In genomic region chr8:91186372-91186771, GRCm38 (mm10) we compare ENCODE assay signal across 28 mouse cellular contexts. TPM values are rescaled to one million over a fixed set of nuclear protein-coding genes. Genes with fewer than 3 reads are reported as not detected.
DNase-seq lines count a peak whose midpoint lies in the region; ATAC-seq and TF ChIP-seq lines count a peak whose summit lies in the region.
"Had no signal": no experiment of that assay in that cellular context is flagged by ENCODE, and none has a peak within 500 bp of the region (broad histone marks: within the 10 kb centered on the region; RNA-seq: fewer than 3 reads in every experiment).

No protein-coding gene starts in this region.

- no peak overlapping the region for H3K4me3 ChIP-seq in embryonic facial prominence, embryonic 14.5 days (ENCODE audit: low read depth, low read length)
- no peak overlapping the region for H3K4me3 ChIP-seq in embryonic facial prominence, embryonic 10.5 days
- no peak overlapping the region for H3K4me3 ChIP-seq in CH12.LX (replicated peaks in 1 of 3; ENCODE audit: low read depth in 2 of 3, low read length in 2 of 3, poor library complexity in 1 of 3)
- H3K4me3 ChIP-seq: forebrain, embryonic 15.5 days; hindbrain, embryonic 10.5 days; hindbrain, embryonic 15.5 days; kidney, embryonic 15.5 days; limb, embryonic 12.5 days; liver, embryonic 15.5 days; midbrain, embryonic 10.5 days; neural tube, embryonic 13.5 days had no signal

- H3K9me3 ChIP-seq in embryonic facial prominence, embryonic 14.5 days (ENCODE audit: control insufficient read depth, low read length): 0 out of 2 replicates have a peak, but pooled peaks cover 7% of the 10 kb centered on the region
- no peaks in the 10 kb centered on the region; the same call in 1 of the 2 replicates for H3K9me3 ChIP-seq in embryonic facial prominence, embryonic 10.5 days
- peaks cover 2% of the 10 kb centered on the region for H3K9me3 ChIP-seq in CH12.LX (replicated peaks; ENCODE audit: low read length)
- H3K9me3 ChIP-seq: forebrain, embryonic 15.5 days; G1E; hindbrain, embryonic 15.5 days; kidney, embryonic 15.5 days; limb, embryonic 12.5 days; liver, embryonic 15.5 days had no signal

- H3K4me2 ChIP-seq in embryonic facial prominence, embryonic 14.5 days (ENCODE audit: low read depth, low read length): no peak overlapping the region
- peak overlapping the region; percentile 26; the same call in 1 of the 2 replicates for H3K4me2 ChIP-seq in CH12.LX (ENCODE audit: insufficient read depth, low read depth, poor library complexity, severe bottlenecking)
- H3K4me2 ChIP-seq: forebrain, embryonic 15.5 days; hindbrain, embryonic 15.5 days; kidney, embryonic 15.5 days; limb, embryonic 12.5 days; liver, embryonic 15.5 days; lung, embryonic 14.5 days; neural tube, embryonic 13.5 days had no signal

- in situ Hi-C loops in CH12.LX (cut with MboI; ENCODE audit: low pct_ligation_motif_present, low pct_unique_long_range_greater_than_20kb, low sequenced_read_pairs): loop anchor here (25.0 kb wide), 1 partner anchor 1826 kb away; no protein-coding TSS in a partner anchor

- no peak overlapping the region for H3K9ac ChIP-seq in embryonic facial prominence, embryonic 14.5 days (ENCODE audit: low read depth, low read length)
- H3K9ac ChIP-seq in CH12.LX (ENCODE audit: insufficient read depth, low read depth): no peak overlapping the region
- H3K9ac ChIP-seq: forebrain, embryonic 15.5 days; hindbrain, embryonic 15.5 days; kidney, embryonic 15.5 days; limb, embryonic 12.5 days; liver, embryonic 15.5 days; lung, embryonic 14.5 days; neural tube, embryonic 13.5 days had no signal

- no peak for TF ChIP-seq CTCF in CH12.LX (conservative IDR thresholded peaks at IDR 0.05 in 1 of 2, IDR thresholded peaks at IDR 0.05 in 1 of 2; ENCODE audit: low read depth in 2 of 2, low read length in 2 of 2)

- ATAC-seq in embryonic facial prominence, embryonic 14.5 days (ENCODE audit: low read depth): peak; percentile 64; the same call in 1 of the 2 replicates
- no peak for ATAC-seq in megakaryocyte, adult 5-6 weeks (ENCODE audit: poor library complexity, severe bottlenecking)
- ATAC-seq in frontal cortex, adult (ENCODE audit: low TSS enrichment): no peak
- ATAC-seq: forebrain, embryonic 15.5 days; inflammation-experienced regulatory T-cells, adult 6 months; Patski had no signal

- no peaks in the 10 kb centered on the region; the same call in 1 of the 2 replicates for H3K27me3 ChIP-seq in embryonic facial prominence, embryonic 14.5 days (replicated peaks; ENCODE audit: control insufficient read depth, insufficient read depth, low read length)
- H3K27me3 ChIP-seq in embryonic facial prominence, embryonic 10.5 days (replicated peaks; ENCODE audit: low read depth, poor library complexity, severe bottlenecking): peaks cover 32% of the 10 kb centered on the region
- H3K27me3 ChIP-seq in CH12.LX (replicated peaks): peaks cover 9% of the 10 kb centered on the region

- DNase-seq in embryonic facial prominence, embryonic 14.5 days (ENCODE audit: low spot score): no peak
- DNase-seq in embryonic facial prominence, embryonic 10.5 days (ENCODE audit: low spot score): no peak
- DNase-seq in CH12.LX (ENCODE audit: extremely low read depth): peak; percentile 24
- DNase-seq in thymus, adult 18-20 months: peak; percentile 35 to 38
- DNase-seq in thymus, postnatal 25 days: peak; percentile 56
- no peak for DNase-seq in left cerebral cortex, adult 9 months (ENCODE audit: low spot score in 2 of 2)
- DNase-seq: adrenal gland, postnatal 14 days; cerebellum, adult 11-12 months; cerebellum, adult 9-11 months; heart, postnatal 14 days; kidney, adult 11 months; kidney, postnatal 25 days; lung, embryonic 14.5 days; lung, postnatal 14 days; right cerebral cortex, postnatal 14 days had no signal

- dilution Hi-C loops in CH12.LX (cut with MboI; ENCODE audit: extremely low pct_ligation_motif_present, extremely low pct_unique_long_range_greater_than_20kb, low sequenced_read_pairs): no loop called here

- TF ChIP-seq EP300 in CH12.LX (IDR thresholded peaks at IDR 0.05; ENCODE audit: low read length): no peak

- no peak for TF ChIP-seq RAD21 in CH12.LX (IDR thresholded peaks at IDR 0.05; ENCODE audit: low read depth, low read length)

- 57% methylated on average over 12 of the region's 12 CpGs for WGBS in embryonic facial prominence, embryonic 14.5 days
- 87% methylated on average over 12 of the region's 12 CpGs for WGBS in embryonic facial prominence, embryonic 10.5 days

- TF ChIP-seq POLR2A in CH12.LX (IDR thresholded peaks at IDR 0.05; ENCODE audit: low read depth, low read length): no peak

- H3K79me2 ChIP-seq in CH12.LX (replicated peaks; ENCODE audit: control insufficient read depth, extremely low read depth, insufficient read depth, poor library complexity, severe bottlenecking): no peaks in the 10 kb centered on the region

- no peaks in the 10 kb centered on the region for H3K36me3 ChIP-seq in embryonic facial prominence, embryonic 14.5 days (ENCODE audit: control insufficient read depth, insufficient read depth, low read length)
- no peaks in the 10 kb centered on the region for H3K36me3 ChIP-seq in embryonic facial prominence, embryonic 10.5 days (replicated peaks)
- H3K36me3 ChIP-seq in CH12.LX (replicated peaks in 1 of 2; ENCODE audit: control insufficient read depth in 1 of 2, insufficient read depth in 1 of 2, low read length in 1 of 2): no peaks in the 10 kb centered on the region
- H3K36me3 ChIP-seq: forebrain, embryonic 15.5 days; G1E; hindbrain, embryonic 10.5 days; hindbrain, embryonic 15.5 days; kidney, embryonic 15.5 days; limb, embryonic 12.5 days; liver, embryonic 15.5 days; midbrain, embryonic 10.5 days; neural tube, embryonic 13.5 days had no signal

- peaks cover 5% of the 10 kb centered on the region; the same call in 1 of the 2 replicates for H3K4me1 ChIP-seq in embryonic facial prominence, embryonic 14.5 days (ENCODE audit: control insufficient read depth, insufficient read depth, low read length)
- H3K4me1 ChIP-seq in embryonic facial prominence, embryonic 10.5 days: peaks cover 16% of the 10 kb centered on the region
- peaks cover 4 to 6% of the 10 kb centered on the region in 2 experiments for H3K4me1 ChIP-seq in CH12.LX (ENCODE audit: control insufficient read depth in 1 of 2, insufficient read depth in 2 of 2)
- H3K4me1 ChIP-seq: hindbrain, embryonic 15.5 days; liver, embryonic 15.5 days had no signal

- H3K27ac ChIP-seq in embryonic facial prominence, embryonic 14.5 days (replicated peaks; ENCODE audit: low read depth, low read length): no peak overlapping the region
- no peak overlapping the region for H3K27ac ChIP-seq in embryonic facial prominence, embryonic 10.5 days (replicated peaks)
- H3K27ac ChIP-seq in CH12.LX (ENCODE audit: insufficient read depth, low read depth): no peak overlapping the region
- H3K27ac ChIP-seq: forebrain, embryonic 15.5 days; hindbrain, embryonic 10.5 days; hindbrain, embryonic 15.5 days; kidney, embryonic 15.5 days; limb, embryonic 12.5 days; liver, embryonic 15.5 days; midbrain, embryonic 10.5 days; neural tube, embryonic 13.5 days had no signal

TF ChIP-seq in CH12.LX, 34 proteins besides CTCF, POLR2A, EP300 and RAD21:
- TF ChIP-seq ZNF384 (IDR thresholded peaks at IDR 0.05; ENCODE audit: low read depth, low read length) (peak; percentile 88), E2F4 (IDR thresholded peaks at IDR 0.05; ENCODE audit: insufficient replicate concordance, low read depth, low read length) (no peak)

RNA-seq across cellular contexts. Expression of gene Aktip, which starts 13.4 kb away (rescaled TPM):
- 57.3 and 58.5 TPM in 2 replicates for polyA plus RNA-seq in embryonic facial prominence, embryonic 14.5 days (2014; fragmentation: Nextera tagmentation; extraction: Ambion mirVana)
- 54.3 and 60.0 TPM in 2 replicates for polyA plus RNA-seq in embryonic facial prominence, embryonic 10.5 days (2016; fragmentation: Nextera tagmentation; extraction: Ambion mirVana)
- total RNA-seq in CH12.LX (2012; rRNA removed) (8.5 and 9.3 TPM in 2 replicates), CH12.LX (2014; rRNA removed) (13.3 and 13.6 TPM in 2 replicates)
- polyA plus RNA-seq in CH12.LX (2012; ENCODE audit: insufficient read length, low read depth): 9.7 and 13.4 TPM in 2 replicates
- 10.8 and 11.3 TPM in 2 replicates for total RNA-seq in megakaryocyte, adult 5-6 weeks (2015)
- total RNA-seq in megakaryocyte, adult 5-6 weeks (2017): 14.1 and 15.0 TPM in 2 replicates

Comparison
In these comparisons a context has a peak if more than half of its experiments do, and no peak if none do; other contexts are left out.
1. DNase-seq: peak in CH12.LX (single experiment), thymus, adult 18-20 months (2 of 2) and thymus, postnatal 25 days (single experiment); none in embryonic facial prominence, embryonic 14.5 days (single experiment), embryonic facial prominence, embryonic 10.5 days (single experiment) and left cerebral cortex, adult 9 months (0 of 2).